Mouse (Mus musculus) midbrain, postnatal 0 days (tissue): ENCODE data around the gene Ifi213. TPM values are rescaled to one million over a fixed set of nuclear protein-coding genes. Genes with fewer than 3 reads are reported as not detected.

Experiments
- ATAC-seq: fragments of 200-750 bp; cut with Nextera tagmentation; 2 replicates; pipeline ENCODE4 v1.8.0; 2017; ENCODE audit warnings: moderate number of reproducible peaks, mild to moderate bottlenecking, moderate TSS enrichment, moderate library complexity; ENCODE audit not compliant: low FRiP score
- DNase-seq: peaks from one replicate; pipeline ENCODE4 v3.0.0-alpha.2; 2015; ENCODE audit warnings: low spot score
- H3K27ac ChIP-seq: fragments of 300-500 bp; sonication (generic); 2 replicates; pipeline ENCODE4 v1.5.1; 2014; ENCODE audit warnings: low read depth, mild to moderate bottlenecking, low read length, mixed read lengths
- H3K27me3 ChIP-seq: fragments of 300-500 bp; sonication (generic); 2 replicates; pipeline ENCODE4 v1.6.1; 2014; ENCODE audit warnings: low read length, control low read depth, mixed read lengths; ENCODE audit not compliant: insufficient read depth
- H3K36me3 ChIP-seq: fragments of 300-500 bp; sonication (generic); 2 replicates; pipeline ENCODE4 v1.6.1; 2014; ENCODE audit warnings: low read length, control low read depth, mixed read lengths; ENCODE audit not compliant: insufficient read depth
- H3K4me1 ChIP-seq: fragments of 300-500 bp; sonication (generic); 2 replicates; pipeline ENCODE4 v1.6.1; 2014; ENCODE audit warnings: mild to moderate bottlenecking, control low read depth, antibody characterized with exemption, low read length, mixed read lengths; ENCODE audit not compliant: insufficient read depth
- H3K4me2 ChIP-seq: fragments of 300-500 bp; sonication (generic); 2 replicates; pipeline ENCODE4 v1.6.1; 2014; ENCODE audit warnings: low read depth, mild to moderate bottlenecking, low read length, mixed read lengths; ENCODE audit not compliant: poor library complexity, severe bottlenecking
- H3K4me3 ChIP-seq: fragments of 300-500 bp; sonication (generic); 2 replicates; pipeline ENCODE4 v1.5.1; 2014; ENCODE audit warnings: low read depth, mild to moderate bottlenecking, low read length, moderate library complexity
- H3K9ac ChIP-seq: fragments of 300-500 bp; sonication (generic); replicated peaks from 2 replicates; pipeline ENCODE4 v1.6.1; 2014; ENCODE audit warnings: mild to moderate bottlenecking, low read length, moderate library complexity, mixed read lengths; ENCODE audit not compliant: poor library complexity, severe bottlenecking
- H3K9me3 ChIP-seq: fragments of 300-500 bp; sonication (generic); 2 replicates; pipeline ENCODE4 v1.6.1; 2016; ENCODE audit warnings: low read length, control low read depth
- CTCF ChIP-seq: IDR thresholded peaks from 2 replicates; pipeline ENCODE4 v1.5.1; 2016; ENCODE audit warnings: antibody characterized with exemption, mild to moderate bottlenecking
- microRNA-seq: library from miRNA; unstranded; fragments of <30 nt; microRNA quantifications from one replicate; pipeline ENCODE4, GENCODE M21; 2016; ENCODE audit warnings: borderline number of aligned reads
- polyA plus RNA-seq: library from polyadenylated mRNA; unstranded; fragments of >200 nt; fragmentation: Nextera tagmentation; extraction: Ambion mirVana; gene quantifications from 2 replicates; pipeline ENCODE4 v1.2.1, GENCODE M21; 2015
- total RNA-seq: library from RNA; depleted of rRNA; stranded (reverse); fragments of >200 nt; gene quantifications from 2 replicates; pipeline ENCODE4 v1.2.3, GENCODE M21; 2014; rRNA removed

The Ifi213 gene
- total and polyA plus RNA-seq, 2 experiments from 2014 or later: 0.22 TPM; not detected in 1

DNA sequence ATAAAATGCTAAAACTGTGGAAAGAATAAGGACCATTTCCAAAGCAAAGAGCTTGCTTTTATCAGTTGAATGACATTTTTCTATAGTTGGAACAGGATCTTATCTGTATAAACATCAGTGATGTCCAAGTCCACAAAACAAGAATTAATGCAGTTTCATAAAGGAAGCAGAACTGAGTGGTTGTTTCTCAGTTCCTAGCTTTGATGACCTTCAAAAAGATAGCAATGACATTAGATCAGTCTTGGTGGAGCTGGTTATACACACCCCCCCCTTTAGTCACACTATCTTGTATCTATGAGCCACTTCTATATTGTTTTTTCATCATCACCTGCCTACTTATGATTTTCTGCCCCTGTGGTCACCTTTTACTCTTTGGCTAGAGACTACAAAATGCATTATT is 77.6 kb downstream of the Ifi213 start:
- no peak for TF ChIP-seq CTCF
- no peaks in the 10 kb centered on the region for H3K4me1 ChIP-seq
- H3K9ac ChIP-seq: no peak overlapping the region
- no peaks in the 10 kb centered on the region for H3K27me3 ChIP-seq
- ATAC-seq (no peak; the same call in 1 of the 2 replicates), DNase-seq (no peak)
- no peaks in the 10 kb centered on the region for H3K36me3 ChIP-seq
- H3K4me3 ChIP-seq: no peak overlapping the region
- H3K27ac ChIP-seq: no peak overlapping the region
- no peak overlapping the region for H3K4me2 ChIP-seq
- H3K9me3 ChIP-seq: no peaks in the 10 kb centered on the region

Small RNA genes within 50 kb of the gene (microRNA-seq; reads per million reads assigned to microRNA genes)
- gene Gm44339 (not detected), gene Gm44481 (not detected)

Other genes starting within 250 kb of the Ifi213 start
- 0.66 and 2.8 TPM in 2 replicates for gene Aim2, start 248.4 kb downstream of the Ifi213 start, total RNA-seq
- 0.89 and 1.0 TPM in 2 replicates for gene Aim2, start 248.4 kb downstream of the Ifi213 start, polyA plus RNA-seq
- gene Cadm3, start 231.6 kb downstream of the Ifi213 start, total RNA-seq: 547 and 554 TPM in 2 replicates
- 53.9 and 60.8 TPM in 2 replicates for gene Cadm3, start 231.6 kb downstream of the Ifi213 start, polyA plus RNA-seq
- 0.11 TPM in 1 of 2 replicates, not detected in the other for gene Ifi206, start 108.2 kb downstream of the Ifi213 start, total RNA-seq
- not detected in 2 replicates for gene Ifi206, start 108.2 kb downstream of the Ifi213 start, polyA plus RNA-seq
- not detected in 2 replicates for gene Ifi214, start 63.3 kb downstream of the Ifi213 start, total RNA-seq
- gene Ifi214, start 63.3 kb downstream of the Ifi213 start, polyA plus RNA-seq: not detected in 2 replicates
- gene Ifi209, start 31.6 kb upstream of the Ifi213 start, total RNA-seq: 0.05 and 0.11 TPM in 2 replicates
- 0.09 and 0.16 TPM in 2 replicates for gene Ifi209, start 31.6 kb upstream of the Ifi213 start, polyA plus RNA-seq
- not detected in 2 replicates for gene Ifi208, start 74.4 kb upstream of the Ifi213 start, total RNA-seq
- not detected in 2 replicates for gene Ifi208, start 74.4 kb upstream of the Ifi213 start, polyA plus RNA-seq
- 0.60 and 0.71 TPM in 2 replicates for gene Ifi207, start 142.5 kb upstream of the Ifi213 start, total RNA-seq
- gene Ifi207, start 142.5 kb upstream of the Ifi213 start, polyA plus RNA-seq: 0.27 and 0.57 TPM in 2 replicates
- gene Ifi204, start 167.7 kb upstream of the Ifi213 start, total RNA-seq: 0.19 and 0.55 TPM in 2 replicates
- 1.1 TPM in 2 replicates for gene Ifi204, start 167.7 kb upstream of the Ifi213 start, polyA plus RNA-seq